Mouse (Mus musculus) bone marrow, adult 2 months (tissue): ENCODE measurements around the gene Actr2.

ENCODE experiments used
- CTCF ChIP-seq: fragments of 200-500 bp; IDR thresholded peaks from 2 replicates; pipeline ENCODE4 v1.5.1; 2011; ENCODE audit warnings: low read length, control low read depth; ENCODE audit not compliant: control insufficient read depth, insufficient read depth
- POLR2A ChIP-seq: fragments of 200-500 bp; IDR thresholded peaks from 2 replicates; pipeline ENCODE4 v1.6.1; 2011; ENCODE audit warnings: low read depth, mild to moderate bottlenecking, control low read depth, low read length, borderline replicate concordance; ENCODE audit not compliant: control insufficient read depth

GRCm38 (mm10) chr11:20034337-20034947, 78.3 kb downstream of the Actr2 start:
- no peak for TF ChIP-seq POLR2A
- TF ChIP-seq CTCF = no peak
